Mouse (Mus musculus) lung, embryonic 16.5 days (tissue): ENCODE results near the gene 1700080O16Rik. TPM values are rescaled to one million over a fixed set of nuclear protein-coding genes. Genes with fewer than 3 reads are reported as not detected.

Experiments
- ATAC-seq: fragments of 200-750 bp; cut with Nextera tagmentation; 2 replicates; pipeline ENCODE4 v1.8.0; 2017; ENCODE audit warnings: low read depth, mild to moderate bottlenecking, moderate library complexity
- H3K27ac ChIP-seq: fragments of 300-500 bp; sonication (generic); 2 replicates; pipeline ENCODE4 v1.5.1; 2014; ENCODE audit warnings: mild to moderate bottlenecking, control low read depth, low read length
- H3K27me3 ChIP-seq: fragments of 300-500 bp; sonication (generic); 2 replicates; pipeline ENCODE4 v1.6.1; 2014; ENCODE audit warnings: low read depth, low read length, mixed read lengths; ENCODE audit not compliant: control insufficient read depth, insufficient read depth
- H3K36me3 ChIP-seq: fragments of 300-500 bp; sonication (generic); 2 replicates; pipeline ENCODE4 v1.6.1; 2014; ENCODE audit warnings: low read length; ENCODE audit not compliant: control insufficient read depth, insufficient read depth
- H3K4me1 ChIP-seq: fragments of 300-500 bp; sonication (generic); replicated peaks from 2 replicates; pipeline ENCODE4 v1.6.1; 2014; ENCODE audit warnings: low read length, mixed read lengths; ENCODE audit not compliant: control insufficient read depth, insufficient read depth
- H3K4me2 ChIP-seq: fragments of 300-500 bp; sonication (generic); 2 replicates; pipeline ENCODE4 v1.6.1; 2014; ENCODE audit warnings: low read depth, low read length, control low read depth
- H3K4me3 ChIP-seq: fragments of 300-500 bp; sonication (generic); 2 replicates; pipeline ENCODE4 v1.5.1; 2014; ENCODE audit warnings: mild to moderate bottlenecking, low read length, control low read depth
- H3K9ac ChIP-seq: fragments of 300-500 bp; sonication (generic); 2 replicates; pipeline ENCODE4 v1.6.1; 2014; ENCODE audit warnings: low read length, control low read depth
- H3K9me3 ChIP-seq: fragments of 300-500 bp; sonication (generic); 2 replicates; pipeline ENCODE4 v1.6.1; 2016; ENCODE audit warnings: low read length; ENCODE audit not compliant: control insufficient read depth
- WGBS: fragments of 180-500 bp; shearing (Covaris S2); extraction: QIAGEN DNeasy Blood & Tissue Kit; methylation state at CpG from one replicate; pipeline ENCODE4 v1.1.7; 2014; 5-methylcytosine and 5-hydroxymethylcytosine counted together
- polyA plus RNA-seq: library from polyadenylated mRNA; unstranded; fragments of >200 nt; fragmentation: Nextera tagmentation; extraction: Ambion mirVana; gene quantifications from 2 replicates; pipeline ENCODE4 v1.2.1, GENCODE M21; 2015

Gene 1700080O16Rik
- not detected in 2 replicates for polyA plus RNA-seq

- H3K36me3 ChIP-seq: no peaks in the 10 kb centered on the region
- no peaks in the 10 kb centered on the region for H3K27me3 ChIP-seq
- H3K4me1 ChIP-seq: no peaks in the 10 kb centered on the region
- H3K27ac ChIP-seq: no peak within 1 kb of the TSS
- H3K9me3 ChIP-seq: no peaks in the 10 kb centered on the region
- ATAC-seq: no peak
- no peak within 1 kb of the TSS for H3K4me3 ChIP-seq
- H3K9ac ChIP-seq: no peak within 1 kb of the TSS
- H3K4me2 ChIP-seq: no peak within 1 kb of the TSS
- 92% methylated on average over 12 of the region's 12 CpGs for WGBS
These were observed at the start of gene 1700080O16Rik for GRCm38 (mm10) chrX:51972672-51973071. 1700080O16Rik (minus strand) TSS chrX:51972772.

GRCm38 (mm10) chrX:52017660-52018059 is 45.1 kb upstream of the 1700080O16Rik start:
- no peaks in the 10 kb centered on the region for H3K9me3 ChIP-seq
- 68% methylated on average over 9 of the region's 9 CpGs for WGBS
- H3K4me2 ChIP-seq: no peak overlapping the region
- no peak overlapping the region for H3K9ac ChIP-seq
- H3K27me3 ChIP-seq: no peaks in the 10 kb centered on the region
- H3K4me1 ChIP-seq: no peaks in the 10 kb centered on the region
- H3K27ac ChIP-seq: no peak overlapping the region
- no peak overlapping the region for H3K4me3 ChIP-seq
- no peaks in the 10 kb centered on the region for H3K36me3 ChIP-seq
- ATAC-seq: peak; percentile 49

- H3K9me3 ChIP-seq: no peaks in the 10 kb centered on the region
- H3K4me3 ChIP-seq: no peak overlapping the region
- H3K4me2 ChIP-seq: no peak overlapping the region
- WGBS: 60% methylated on average over 5 of the region's 5 CpGs
- no peak overlapping the region for H3K9ac ChIP-seq
- no peaks in the 10 kb centered on the region for H3K36me3 ChIP-seq
- ATAC-seq: no peak
- H3K27ac ChIP-seq: no peak overlapping the region
- H3K27me3 ChIP-seq: no peaks in the 10 kb centered on the region
- 0 out of 2 replicates have a peak, but pooled peaks cover 2% of the 10 kb centered on the region for H3K4me1 ChIP-seq
These were observed 27.5 kb upstream of the 1700080O16Rik start for GRCm38 (mm10) chrX:52000072-52000471.

DNA sequence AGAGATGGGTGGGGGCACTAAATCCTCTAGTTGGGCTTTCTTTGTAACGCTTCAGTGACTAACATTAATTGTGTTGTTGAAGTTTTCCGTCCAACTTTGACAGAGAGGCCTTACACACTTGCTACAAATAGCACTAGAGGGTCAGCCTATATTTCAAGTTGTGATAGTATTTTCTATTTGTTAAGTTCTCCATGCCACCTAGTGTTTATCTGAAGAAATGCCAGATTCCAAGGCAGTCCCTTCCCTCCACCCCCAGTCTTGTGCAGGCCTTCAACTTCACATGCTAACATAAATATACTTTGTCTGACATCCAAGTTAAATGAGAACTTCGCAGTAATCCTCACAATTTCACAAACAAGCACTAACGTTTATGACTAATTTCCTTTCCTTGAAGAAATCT is 26.9 kb upstream of the 1700080O16Rik start:
- Histone ChIP-seq H3K4me1 (0 out of 2 replicates have a peak, but pooled peaks cover 2% of the 10 kb centered on the region), H3K27ac (no peak overlapping the region), H3K27me3 (no peaks in the 10 kb centered on the region), H3K4me3 (no peak overlapping the region), H3K4me2 (no peak overlapping the region), H3K9me3 (no peaks in the 10 kb centered on the region), H3K9ac (no peak overlapping the region), H3K36me3 (no peaks in the 10 kb centered on the region)
- WGBS: 49% methylated on average over 4 of the region's 4 CpGs
- no peak for ATAC-seq

GRCm38 (mm10) chrX:51976361-51976760 is 3.8 kb upstream of the 1700080O16Rik start:
- Histone ChIP-seq H3K36me3 (no peaks in the 10 kb centered on the region), H3K4me2 (no peak overlapping the region), H3K9ac (no peak overlapping the region), H3K9me3 (no peaks in the 10 kb centered on the region), H3K27me3 (no peaks in the 10 kb centered on the region), H3K27ac (no peak overlapping the region), H3K4me1 (no peaks in the 10 kb centered on the region), H3K4me3 (no peak overlapping the region)
- WGBS: 57% methylated on average over 4 of the region's 4 CpGs
- ATAC-seq: no peak

DNA sequence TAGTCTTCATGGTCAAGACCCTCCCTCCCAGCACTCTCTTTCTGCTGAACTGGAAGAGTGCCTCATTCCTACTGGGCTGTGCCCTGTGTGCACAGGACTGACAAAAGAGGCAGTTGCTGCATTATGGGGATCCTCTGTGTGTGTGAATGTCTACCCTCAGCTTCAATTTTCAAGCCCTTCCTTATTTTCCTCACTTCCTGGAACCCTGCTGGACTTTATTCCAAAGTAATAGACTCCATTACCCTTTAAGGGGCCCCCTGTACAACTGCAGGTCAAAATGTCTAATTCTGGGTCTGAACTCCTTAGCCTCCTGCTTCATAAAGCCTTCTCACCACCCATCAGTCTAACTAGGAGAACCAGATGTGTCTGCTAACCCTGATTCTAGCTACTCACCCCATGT is 2.0 kb upstream of the 1700080O16Rik start:
- H3K27ac ChIP-seq: no peak overlapping the region
- no peaks in the 10 kb centered on the region for H3K9me3 ChIP-seq
- ATAC-seq: no peak

GRCm38 (mm10) chrX:51948071-51948470 is 24.5 kb downstream of the 1700080O16Rik start:
- WGBS: 89% methylated on average over 3 of the region's 3 CpGs
- Histone ChIP-seq H3K4me2 (no peak overlapping the region), H3K27me3 (no peaks in the 10 kb centered on the region), H3K9me3 (no peaks in the 10 kb centered on the region), H3K27ac (no peak overlapping the region), H3K9ac (no peak overlapping the region), H3K4me1 (no peaks in the 10 kb centered on the region), H3K36me3 (no peaks in the 10 kb centered on the region), H3K4me3 (no peak overlapping the region)
- no peak for ATAC-seq

More for the DNA sequence above, 2.0 kb upstream of the 1700080O16Rik start:
- no peak overlapping the region for H3K4me3 ChIP-seq
- H3K4me2 ChIP-seq: no peak overlapping the region
- H3K9ac ChIP-seq: no peak overlapping the region
- H3K27me3 ChIP-seq: no peaks in the 10 kb centered on the region
- H3K4me1 ChIP-seq: no peaks in the 10 kb centered on the region
- H3K36me3 ChIP-seq: no peaks in the 10 kb centered on the region

DNA sequence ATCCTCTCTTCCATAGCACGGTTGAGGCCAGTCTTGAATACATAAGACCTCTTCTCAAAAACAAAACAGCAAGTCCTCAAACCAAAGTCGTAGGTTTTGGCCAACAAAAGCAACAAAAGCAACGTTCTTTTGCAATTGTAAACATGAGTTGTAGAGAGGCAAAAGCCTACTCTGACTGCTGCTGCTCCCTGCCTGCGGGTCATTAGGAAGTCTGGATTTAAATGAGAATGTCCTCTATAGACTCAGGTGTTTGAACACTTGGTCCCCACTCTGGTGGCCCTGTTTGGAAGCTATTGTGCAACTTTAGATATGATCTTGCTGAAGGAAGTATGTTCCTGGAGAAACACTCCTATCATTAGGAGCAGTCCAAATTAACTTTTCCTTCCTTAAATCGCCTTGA is 34.5 kb downstream of the 1700080O16Rik start:
- H3K27me3 ChIP-seq: no peaks in the 10 kb centered on the region
- H3K9me3 ChIP-seq: no peaks in the 10 kb centered on the region
- WGBS: 60% methylated on average over 5 of the region's 5 CpGs
- H3K27ac ChIP-seq: no peak overlapping the region
- no peak for ATAC-seq
- no peak overlapping the region for H3K9ac ChIP-seq
- H3K4me1 ChIP-seq: no peaks in the 10 kb centered on the region; the same call in 1 of the 2 replicates
- no peaks in the 10 kb centered on the region for H3K36me3 ChIP-seq
- no peak overlapping the region for H3K4me3 ChIP-seq
- no peak overlapping the region for H3K4me2 ChIP-seq

DNA sequence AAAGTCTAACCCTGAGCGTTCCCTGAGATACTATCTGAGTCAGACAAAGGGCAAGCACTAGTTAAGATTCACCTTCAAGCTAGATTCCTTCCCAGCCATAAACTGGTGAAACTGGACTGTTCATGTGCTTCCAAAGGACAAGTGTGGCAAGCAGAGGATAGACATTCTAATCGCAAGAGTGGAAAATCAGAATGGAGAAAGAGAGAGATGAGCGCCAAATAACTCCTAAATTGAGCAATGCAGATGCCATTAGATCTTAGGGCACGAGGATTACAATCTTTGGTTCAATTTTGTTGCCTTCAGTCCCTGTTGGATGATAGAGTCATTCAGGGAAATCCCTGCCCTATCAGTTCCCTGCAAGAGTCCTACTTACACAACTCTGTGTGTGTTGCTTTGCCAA is 53.5 kb downstream of the 1700080O16Rik start:
- 82% methylated on average over 4 of the region's 4 CpGs for WGBS
- no peaks in the 10 kb centered on the region for H3K36me3 ChIP-seq
- no peak for ATAC-seq

More for the DNA sequence above, 53.5 kb downstream of the 1700080O16Rik start:
- H3K27ac ChIP-seq: no peak overlapping the region
- no peaks in the 10 kb centered on the region for H3K4me1 ChIP-seq
- no peak overlapping the region for H3K9ac ChIP-seq
- no peaks in the 10 kb centered on the region for H3K9me3 ChIP-seq
- no peak overlapping the region for H3K4me2 ChIP-seq
- no peak overlapping the region for H3K4me3 ChIP-seq
- H3K27me3 ChIP-seq: no peaks in the 10 kb centered on the region
